Mouse (Mus musculus) cerebral cortex, adult 2 months (tissue): ENCODE measurements around the gene Rspo4.

ENCODE experiments used
- WGBS: fragments of 180-500 bp; shearing (Covaris S2); methylation state at CpG from one replicate; pipeline ENCODE4 v1.1.7; 2018; 5-methylcytosine and 5-hydroxymethylcytosine counted together

The Rspo4 gene

DNA sequence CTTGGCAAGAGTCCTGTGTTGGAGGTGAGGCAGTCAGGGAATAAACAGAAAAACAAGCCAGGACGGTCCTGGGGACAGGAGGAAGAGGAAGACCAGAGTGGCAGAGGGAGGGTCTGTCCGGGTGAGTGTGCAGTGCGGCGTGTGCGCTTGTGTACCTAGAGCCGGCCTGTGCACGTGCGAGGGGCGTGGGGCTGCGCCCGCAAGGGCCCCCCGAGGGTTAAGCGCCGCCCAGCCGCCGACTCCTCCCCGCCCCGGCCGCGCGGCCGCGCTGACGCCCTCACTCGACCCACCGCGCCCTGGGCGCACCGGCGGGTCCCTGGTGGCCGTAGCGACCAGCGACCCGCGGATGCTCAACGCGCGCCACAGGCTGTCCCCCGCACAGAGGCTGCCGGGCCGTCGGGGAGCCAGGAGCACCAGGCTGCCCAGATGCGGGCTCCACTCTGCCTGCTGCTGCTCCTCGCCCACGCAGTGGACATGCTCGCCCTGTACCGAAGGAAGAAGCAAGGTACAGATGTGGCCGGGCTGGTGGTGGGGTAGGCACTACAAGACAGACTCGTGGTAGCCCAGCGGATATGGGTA lies at the start of gene Rspo4:
Gene Rspo4, plus strand, starts transcription at position 280 of the 579 bp plus-strand sequence.
- WGBS = 3% methylated on average over 50 of the region's 50 CpGs

DNA sequence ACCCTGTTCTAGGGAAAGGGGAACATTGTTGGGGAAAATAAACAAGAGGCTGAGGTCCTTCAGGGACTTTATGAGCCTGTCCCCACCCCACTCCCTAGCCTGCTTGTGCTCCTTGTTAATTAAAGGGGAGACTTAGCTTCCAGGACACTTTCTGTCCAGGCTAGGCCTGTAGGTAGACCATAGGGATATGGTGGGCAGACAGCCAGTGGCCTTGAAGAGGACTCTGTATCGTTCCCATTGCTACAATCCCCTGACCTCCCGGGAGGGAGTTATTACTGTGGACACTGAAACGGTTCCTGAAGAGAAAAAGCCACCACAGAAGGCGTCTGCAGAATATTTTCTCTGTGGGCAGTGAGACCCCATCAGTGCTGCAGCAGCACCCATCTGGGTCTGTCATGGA lies 27.1 kb upstream of the Rspo4 start:
- WGBS = 88% methylated on average over 4 of the region's 4 CpGs

DNA sequence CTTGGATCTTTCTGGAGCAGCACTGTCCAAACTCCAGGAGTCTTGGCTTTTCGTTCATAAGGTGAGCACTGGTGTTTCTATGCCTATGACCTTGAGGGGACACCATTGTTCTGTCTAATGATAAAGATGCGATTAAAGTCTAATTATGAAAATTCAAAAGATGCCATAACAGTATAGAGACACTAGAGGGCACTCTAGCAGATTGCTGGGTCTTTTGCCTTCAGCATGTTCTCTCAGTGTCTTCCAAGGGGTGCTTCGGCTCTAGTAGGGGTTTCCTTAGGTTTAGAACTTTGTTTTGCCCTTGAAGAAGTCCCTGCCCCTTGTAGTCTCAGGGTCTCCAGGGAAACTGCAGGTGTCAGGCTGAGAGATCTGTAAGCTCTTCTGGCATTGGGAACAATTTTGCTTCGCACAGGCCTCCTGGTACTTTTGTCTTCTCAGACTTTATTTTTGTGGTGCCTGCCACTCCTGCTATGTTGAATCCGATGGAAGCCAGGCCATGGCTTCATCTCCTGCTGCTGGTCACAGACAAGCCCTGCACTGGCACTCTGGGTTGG lies 19.6 kb downstream of the Rspo4 start:
- WGBS = 27% methylated on average over 5 of the region's 5 CpGs

DNA sequence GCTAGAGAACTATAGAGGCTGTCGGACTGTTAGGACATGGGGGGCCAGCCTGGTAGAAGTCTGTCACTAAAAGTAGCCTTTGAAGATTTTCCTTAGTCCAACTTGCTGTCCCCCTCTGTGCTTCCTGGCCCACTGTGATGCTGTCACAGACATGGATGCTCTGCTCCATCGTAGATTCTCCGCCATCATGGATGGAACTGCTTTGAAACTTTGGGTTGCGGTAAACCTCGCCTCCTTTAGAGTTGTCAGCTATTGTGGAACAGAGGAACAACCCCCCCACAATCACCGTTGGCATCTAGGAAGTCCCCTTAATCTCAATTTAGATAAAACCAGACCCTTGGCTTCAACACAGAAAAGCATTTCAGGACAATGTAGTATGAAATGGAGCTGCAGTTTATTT lies 22.2 kb downstream of the Rspo4 start:
- 88% methylated on average over 6 of the region's 6 CpGs for WGBS

DNA sequence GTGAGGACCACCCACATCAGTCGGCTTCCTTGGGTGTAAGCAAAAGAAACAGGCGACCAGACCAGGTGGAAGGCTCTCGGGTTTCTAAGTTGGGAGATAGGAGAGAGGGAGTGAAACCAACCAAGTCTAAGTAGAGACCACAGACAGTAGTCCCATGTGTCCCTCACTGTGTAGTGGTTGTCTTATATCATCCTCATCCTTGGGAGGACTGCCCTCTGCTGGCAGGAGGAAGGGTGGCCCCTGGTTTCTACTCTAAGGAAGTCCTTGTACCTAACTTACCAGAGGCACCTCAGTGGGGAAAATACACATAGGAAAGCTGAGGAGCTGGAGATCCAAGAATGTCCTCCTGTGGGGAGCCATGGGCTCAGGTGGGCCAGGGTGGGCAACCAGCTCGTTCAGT lies 23.8 kb downstream of the Rspo4 start:
- 53% methylated on average over 4 of the region's 4 CpGs for WGBS

DNA sequence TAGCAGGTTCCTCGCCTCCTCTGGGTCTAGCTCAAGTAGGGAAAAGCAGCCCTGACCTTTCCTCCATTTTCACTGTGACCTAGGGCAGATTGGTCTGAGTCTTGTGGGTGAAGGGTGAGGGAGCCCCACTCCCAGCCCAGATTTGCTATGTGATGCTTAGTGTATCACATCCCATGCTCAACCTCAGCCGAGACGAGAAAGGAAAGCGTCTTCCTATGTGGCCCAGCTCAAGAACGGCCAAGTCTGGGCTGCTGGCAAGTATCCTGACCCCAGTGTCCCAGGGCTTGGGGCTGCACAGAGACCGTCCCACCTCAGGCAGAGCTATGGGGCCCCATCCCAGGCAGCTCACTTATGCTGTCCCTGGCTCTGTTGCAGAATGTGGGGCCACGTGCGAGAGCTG lies 25.5 kb downstream of the Rspo4 start:
- WGBS = 91% methylated on average over 8 of the region's 8 CpGs

DNA sequence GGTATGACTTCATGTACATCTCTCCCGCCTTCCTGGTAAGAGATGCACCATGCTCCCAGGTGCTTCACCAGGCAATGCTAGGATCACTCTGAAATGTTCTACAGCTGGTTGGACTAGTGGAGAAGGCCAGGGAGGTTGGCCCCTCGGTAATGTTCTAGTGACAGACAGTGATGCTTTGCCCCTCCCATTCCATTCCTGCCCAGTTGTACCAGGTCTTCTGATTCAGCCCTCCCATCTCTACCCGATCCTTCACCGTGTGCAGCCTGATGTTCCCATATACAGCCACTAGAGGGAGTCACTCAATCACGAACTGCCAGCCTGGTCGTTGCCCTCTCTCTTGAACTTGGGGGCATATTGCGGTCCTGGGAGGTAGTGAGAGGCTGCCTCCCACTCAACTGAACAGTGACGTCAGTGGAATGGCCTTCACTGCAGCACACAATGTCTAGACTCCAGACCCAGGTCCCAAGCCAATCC lies 33.3 kb downstream of the Rspo4 start:
- WGBS = 13% methylated on average over 8 of the region's 8 CpGs

DNA sequence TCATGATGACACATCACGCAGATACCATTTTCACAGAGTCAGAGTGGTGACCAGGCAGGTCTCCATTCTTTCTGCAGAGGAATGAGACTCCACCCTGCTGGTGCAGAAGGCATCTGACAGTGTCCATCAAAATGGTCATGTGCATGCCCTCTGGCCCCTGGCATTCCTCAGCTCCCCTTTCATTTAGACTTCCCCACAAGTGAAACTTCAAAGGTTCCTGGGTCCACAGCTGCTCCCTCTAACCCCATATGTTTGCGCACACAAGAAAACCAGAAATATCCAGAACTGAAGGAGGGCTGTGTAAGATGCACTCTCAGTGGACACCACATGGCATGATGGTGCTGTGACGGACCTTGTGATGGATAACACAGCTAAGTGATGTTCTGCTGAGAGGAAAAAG lies 35.9 kb downstream of the Rspo4 start:
- WGBS = 81% methylated on average over 3 of the region's 3 CpGs

DNA sequence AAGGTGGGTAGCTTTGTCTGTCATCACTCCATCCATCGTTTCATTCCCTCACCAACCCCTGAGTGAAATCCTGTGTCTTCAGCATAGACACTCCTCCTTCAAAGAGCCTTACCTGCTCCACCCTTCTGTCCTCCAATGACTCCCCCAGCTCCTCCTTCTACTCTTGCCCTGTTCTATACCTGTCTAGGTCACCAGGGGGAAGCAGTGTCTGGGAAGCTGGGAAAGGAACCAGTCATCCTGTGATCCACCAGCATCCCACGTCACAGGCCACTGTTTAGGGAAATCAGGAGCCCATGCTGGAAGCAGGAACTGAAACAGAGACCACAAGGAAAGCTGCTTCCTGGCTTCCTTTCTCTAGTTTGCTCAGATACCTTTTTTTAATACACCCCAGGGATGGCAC lies 37.0 kb downstream of the Rspo4 start:
- WGBS = 61% methylated on average over 2 of the region's 2 CpGs

DNA sequence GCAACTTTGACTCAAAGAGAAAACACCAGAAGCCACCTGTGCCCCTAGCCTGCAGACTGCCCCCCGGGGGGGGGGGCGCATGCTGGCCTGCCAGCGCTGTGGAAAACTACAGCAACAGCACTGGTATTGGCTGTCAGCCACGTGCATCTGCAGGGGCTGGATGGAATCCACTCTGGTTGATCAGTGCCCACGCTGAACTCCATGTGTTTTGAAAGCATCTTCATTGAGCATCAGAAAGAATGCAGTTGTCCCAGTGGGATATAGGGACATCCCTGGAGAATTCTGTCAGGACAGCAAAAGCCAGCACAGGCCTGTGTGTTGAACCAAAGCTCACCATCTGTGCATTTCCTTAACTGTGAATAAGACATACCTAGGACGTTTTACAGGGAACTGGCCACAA lies 48.3 kb downstream of the Rspo4 start:
- WGBS = 36% methylated on average over 6 of the region's 6 CpGs

DNA sequence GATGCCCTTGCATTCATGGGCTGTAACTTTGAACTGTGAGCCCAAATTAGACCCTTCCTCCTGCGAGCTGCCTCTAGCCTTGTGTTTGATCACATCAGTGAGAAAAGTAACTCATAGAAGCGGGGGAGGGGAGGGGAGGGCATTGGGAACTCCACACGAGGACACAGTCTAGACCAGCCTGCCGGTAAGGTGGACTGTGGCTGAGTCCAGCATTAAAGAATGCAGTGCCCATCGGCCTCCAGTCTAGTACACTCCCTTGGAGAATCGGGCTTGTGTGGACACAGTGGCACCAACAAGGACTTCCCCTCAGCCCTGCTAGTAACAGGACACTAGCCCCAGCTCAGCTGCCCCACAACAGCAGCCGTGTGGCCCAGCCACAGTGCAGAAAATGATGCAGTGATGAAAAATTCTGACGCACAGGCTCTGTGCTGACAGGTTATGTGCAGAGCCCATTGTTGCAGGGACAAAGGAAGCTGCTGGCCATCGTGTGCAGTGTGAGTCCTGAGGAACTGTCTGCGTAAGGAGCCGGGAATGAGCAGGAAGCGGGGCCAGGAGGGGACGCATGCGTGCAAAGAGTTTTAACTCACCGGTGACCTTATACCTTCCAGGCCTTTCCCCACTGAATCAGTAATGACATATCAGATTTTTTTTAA lies 50.5 kb downstream of the Rspo4 start:
- WGBS = 62% methylated on average over 15 of the region's 15 CpGs

DNA sequence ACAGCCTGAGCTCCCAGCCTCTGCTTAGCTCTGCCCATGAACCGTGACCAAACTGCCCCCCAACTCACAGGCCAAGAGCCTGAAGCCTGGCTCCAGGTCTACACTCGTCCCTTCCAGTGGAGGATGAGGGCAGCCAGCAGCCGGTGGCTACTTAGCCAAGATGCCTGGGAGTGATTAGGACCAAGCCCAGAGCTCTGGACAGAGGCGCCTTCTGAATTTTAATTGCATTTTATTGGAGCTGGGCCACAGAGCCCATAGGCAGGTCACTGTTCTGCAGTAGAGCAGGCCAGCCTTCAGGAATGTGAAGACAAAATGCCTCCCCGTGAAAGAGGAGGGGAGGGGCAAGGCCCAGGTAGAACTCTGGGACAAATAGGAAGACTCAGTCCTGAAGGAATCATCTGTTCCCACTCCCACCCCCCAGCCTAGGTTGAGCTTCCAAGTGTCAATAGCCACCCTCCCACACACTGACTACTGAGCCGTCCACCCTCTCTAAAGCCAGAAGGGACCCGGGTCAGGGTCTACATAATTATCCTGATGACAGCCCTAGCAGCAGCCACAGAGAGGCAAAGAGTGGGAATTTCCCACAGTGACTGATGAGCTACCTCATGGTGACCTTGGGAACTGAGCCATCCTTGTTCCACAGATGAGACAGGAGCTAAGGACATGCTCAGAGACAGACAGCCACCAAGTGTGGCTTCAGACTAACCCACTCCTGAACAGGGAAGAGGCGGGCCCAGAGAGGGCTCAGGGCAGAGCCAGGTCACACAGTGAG lies 51.7 kb downstream of the Rspo4 start:
- WGBS = 74% methylated on average over 8 of the region's 8 CpGs

DNA sequence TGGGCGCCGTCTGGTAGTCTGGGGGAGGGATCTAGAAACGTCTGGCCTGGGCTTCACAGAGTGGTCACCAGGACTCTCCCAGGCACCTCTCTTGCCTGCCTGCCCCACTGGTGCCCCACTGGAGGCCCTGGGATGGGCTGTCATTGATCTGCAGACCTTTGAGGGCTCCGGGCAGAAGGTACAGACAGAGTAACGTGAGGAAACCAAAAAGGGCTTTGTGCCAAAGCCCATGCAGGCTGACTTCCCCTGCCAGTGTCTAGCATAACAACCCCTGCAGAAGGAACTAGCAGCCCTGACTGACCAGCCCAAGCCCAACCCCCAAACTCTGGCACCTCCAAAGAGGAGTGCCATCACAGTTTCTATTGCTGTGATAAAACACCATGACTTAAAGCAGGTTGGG lies 53.2 kb downstream of the Rspo4 start:
- 83% methylated on average over 5 of the region's 5 CpGs for WGBS

DNA sequence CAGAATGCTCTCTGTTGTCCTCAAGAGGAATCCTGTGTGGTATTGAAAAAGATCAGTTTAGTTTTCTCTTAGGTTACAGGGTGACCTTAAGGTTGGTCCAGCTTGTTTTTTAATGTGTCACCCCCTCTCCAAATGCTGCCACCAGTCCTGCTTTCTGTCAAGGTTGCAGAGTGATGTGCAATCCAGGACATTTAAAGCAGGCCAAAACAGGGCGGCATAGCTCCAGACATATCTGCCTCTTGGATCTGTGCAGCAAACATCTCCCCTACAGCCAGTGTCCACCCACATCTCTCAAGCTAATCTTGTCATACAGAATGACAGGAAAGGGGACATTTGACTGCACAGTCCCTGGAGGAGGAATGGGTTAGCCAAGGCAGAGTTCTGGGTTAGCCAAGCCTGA lies 55.4 kb downstream of the Rspo4 start:
- 80% methylated on average over 1 of the region's 1 CpGs for WGBS

DNA sequence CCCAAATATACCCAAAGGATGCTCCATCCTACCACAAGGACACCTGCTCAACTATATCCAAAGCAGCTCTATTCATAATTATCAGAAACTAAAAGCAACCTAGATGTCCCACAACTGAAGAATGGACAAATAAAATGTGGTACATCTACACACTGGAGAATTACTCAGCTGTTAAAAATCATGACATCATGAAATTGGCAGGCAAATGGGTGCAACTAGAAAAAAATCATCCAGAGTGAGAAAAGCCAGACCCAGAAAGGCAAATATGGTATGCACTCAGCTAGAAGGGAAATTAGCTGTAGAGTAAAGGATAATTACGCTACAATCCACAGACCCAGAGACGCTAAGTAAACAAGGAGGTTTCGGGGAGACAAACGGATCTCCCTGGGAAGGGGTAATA lies 58.1 kb downstream of the Rspo4 start:
- WGBS = 78% methylated on average over 4 of the region's 4 CpGs

DNA sequence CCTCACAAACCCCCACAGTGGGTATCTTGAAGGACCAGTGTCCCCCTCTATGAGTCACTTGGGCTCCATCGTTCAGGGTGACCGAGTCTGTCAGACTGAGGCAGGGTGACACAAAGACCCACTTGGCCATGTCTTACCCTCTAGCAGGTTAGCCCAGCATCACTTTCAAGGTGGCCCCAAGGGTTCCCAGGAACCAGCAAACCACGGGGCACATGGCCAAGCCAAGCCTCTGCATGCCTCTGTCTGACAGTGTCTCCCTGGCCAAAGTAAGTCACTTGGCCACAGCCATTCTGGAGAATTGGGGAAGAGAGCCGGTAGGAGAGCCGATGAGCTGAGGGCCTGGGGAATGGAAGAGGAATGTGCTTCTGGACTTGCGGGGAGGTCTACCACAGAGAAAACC lies 60.5 kb downstream of the Rspo4 start:
- WGBS = 92% methylated on average over 6 of the region's 6 CpGs

DNA sequence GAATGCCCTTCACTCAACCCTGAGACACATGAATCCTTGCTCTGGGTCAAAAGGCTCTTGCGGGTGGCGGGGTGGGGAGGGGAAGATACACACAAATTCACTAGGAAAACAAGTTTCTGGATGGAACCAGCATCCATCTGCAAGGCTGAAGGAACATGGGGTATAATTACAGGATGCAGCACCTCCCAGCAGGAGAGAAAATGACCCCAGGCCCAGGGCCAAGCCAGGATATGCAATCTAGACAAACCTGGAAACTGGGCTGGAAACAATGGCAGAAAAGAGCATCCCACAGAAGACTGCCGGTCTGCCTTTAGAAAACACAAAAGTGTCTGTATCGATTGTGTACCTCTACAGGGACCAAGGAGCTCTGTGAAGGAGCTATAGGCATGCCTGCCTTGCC lies 61.2 kb downstream of the Rspo4 start:
- 79% methylated on average over 4 of the region's 4 CpGs for WGBS

DNA sequence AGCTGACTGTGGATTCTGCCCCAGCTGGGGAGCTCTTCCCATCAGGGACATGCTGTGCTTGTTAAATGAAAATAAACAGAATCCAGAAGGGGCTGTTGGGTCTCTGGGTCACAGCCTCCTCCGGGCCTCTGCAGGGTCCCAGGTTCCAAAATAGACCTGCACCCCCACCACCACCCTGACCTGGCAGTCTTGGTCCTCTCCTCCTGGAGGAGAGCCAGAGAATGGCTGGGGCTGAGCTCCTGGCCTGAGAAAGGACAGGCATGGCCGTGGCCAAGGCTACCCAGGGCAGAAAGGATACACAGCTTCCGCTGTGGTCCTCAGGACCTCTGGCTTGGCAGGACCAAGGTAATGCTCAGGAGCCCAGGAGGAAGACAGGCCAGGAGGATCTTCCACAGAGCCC lies 61.9 kb downstream of the Rspo4 start:
- WGBS = 69% methylated on average over 3 of the region's 3 CpGs

DNA sequence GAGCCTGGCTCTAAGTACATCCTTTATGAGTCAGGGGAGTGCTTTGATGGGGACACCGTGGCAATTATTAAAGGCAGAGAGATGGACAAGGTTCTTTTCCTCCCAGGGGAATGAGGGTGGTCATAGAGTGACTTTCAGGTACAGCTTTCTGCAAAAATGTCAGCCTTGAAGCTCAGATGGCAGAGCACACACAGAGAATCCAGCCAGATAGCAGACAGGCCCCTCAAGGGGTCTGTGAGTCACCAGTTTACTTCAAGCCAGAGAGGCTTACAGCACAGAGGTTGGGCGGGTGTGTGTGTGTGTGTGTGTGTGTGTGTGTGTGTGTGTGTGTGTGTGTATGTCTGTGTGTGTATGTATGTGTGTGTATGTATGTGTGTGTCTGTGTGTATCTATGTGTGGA lies 64.3 kb downstream of the Rspo4 start:
- WGBS = 68% methylated on average over 2 of the region's 2 CpGs

DNA sequence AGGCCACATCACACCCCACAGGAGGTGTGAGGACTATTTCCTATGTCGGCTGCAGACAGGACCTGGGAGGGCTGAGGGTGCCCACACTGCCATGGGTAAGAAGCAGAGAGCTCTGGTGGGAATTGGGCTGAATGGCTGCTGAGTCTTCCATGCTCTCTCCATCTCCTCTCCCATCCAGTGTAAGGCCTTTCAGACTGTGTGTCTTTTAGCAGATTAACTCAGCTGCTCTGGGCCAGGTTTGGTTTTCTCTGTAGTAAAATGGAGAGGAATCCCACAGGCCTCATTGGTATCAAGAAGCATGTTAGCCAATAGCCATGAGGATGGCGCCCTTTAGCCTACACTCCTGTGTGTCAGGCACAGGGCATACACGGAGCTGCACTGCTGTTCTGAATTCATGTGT lies 66.7 kb downstream of the Rspo4 start:
- WGBS = 84% methylated on average over 3 of the region's 3 CpGs

DNA sequence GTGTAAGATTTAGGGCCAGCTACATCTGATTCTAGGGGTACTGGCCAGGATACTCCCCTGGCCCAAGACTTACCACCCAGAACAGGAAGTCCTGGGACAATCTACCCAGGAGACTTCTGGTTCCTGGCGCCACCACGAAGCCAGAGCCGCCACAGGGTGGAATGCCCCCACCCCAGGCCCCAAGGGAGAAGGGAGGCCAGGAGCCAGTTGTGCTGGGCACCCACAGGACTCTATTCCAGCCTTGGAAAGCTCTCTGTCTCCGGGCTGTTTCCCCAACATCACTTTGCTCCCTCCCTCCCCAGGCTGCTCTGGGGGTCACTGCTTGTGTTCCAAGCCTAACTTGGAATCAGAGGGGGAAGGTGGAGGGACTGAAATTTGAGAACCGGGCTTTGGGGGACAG lies 67.8 kb downstream of the Rspo4 start:
- WGBS = 57% methylated on average over 5 of the region's 5 CpGs

DNA sequence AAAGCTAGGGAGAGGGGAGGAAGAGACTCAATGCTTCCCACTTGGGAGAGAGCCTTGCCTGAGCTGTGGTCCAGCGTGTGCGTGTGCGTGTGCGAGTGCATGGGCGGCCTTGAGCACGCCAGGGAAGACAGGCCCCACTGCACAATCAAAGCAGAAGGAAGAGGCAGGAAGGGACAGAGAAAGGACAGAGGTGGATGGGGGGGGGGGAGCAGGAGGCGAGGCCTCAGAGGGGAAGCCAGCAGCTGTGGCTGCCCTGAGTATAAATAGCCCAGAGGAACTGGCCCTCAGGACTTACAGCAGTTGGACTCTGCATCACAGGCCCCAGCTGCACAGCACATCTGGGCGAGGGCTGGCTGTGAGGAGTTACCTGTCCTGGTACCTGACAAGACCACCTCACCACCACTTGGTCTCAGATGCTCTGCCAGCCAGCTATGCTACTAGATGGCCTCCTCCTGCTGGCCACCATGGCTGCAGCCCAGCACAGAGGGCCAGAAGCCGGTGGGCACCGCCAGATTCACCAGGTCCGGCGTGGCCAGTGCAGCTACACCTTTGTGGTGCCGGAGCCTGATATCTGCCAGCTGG lies 68.3 kb downstream of the Rspo4 start, which contains the start of gene Angpt4:
Gene Angpt4, plus strand, starts transcription at position 292 of the 582 bp plus-strand sequence.
- 81% methylated on average over 13 of the region's 13 CpGs for WGBS
